Mouse (Mus musculus) cortical plate, adult 2 months (tissue): ENCODE measurements around the gene Rora.

ENCODE experiments used
- CTCF ChIP-seq: fragments of 200-500 bp; IDR thresholded peaks from 2 replicates; pipeline ENCODE4 v1.5.1; 2011; ENCODE audit warnings: mild to moderate bottlenecking, control low read depth, low read length; ENCODE audit not compliant: insufficient read depth; ENCODE audit errors: extremely low read depth
- POLR2A ChIP-seq: fragments of 200-500 bp; IDR thresholded peaks from 2 replicates; pipeline ENCODE4 v1.6.1; 2011; ENCODE audit warnings: mild to moderate bottlenecking, low read length, control low read depth; ENCODE audit not compliant: insufficient read depth; ENCODE audit errors: extremely low read depth

GRCm38 (mm10) chr9:68759324-68759723 is 105.7 kb downstream of the Rora start:
- TF ChIP-seq POLR2A: no peak
- no peak for TF ChIP-seq CTCF
